Mouse (Mus musculus) CH12.LX (cell line): Measurements from ENCODE around the gene Gstm5. TPM values are rescaled to one million over a fixed set of nuclear protein-coding genes. Genes with fewer than 3 reads are reported as not detected.

Experiments
- DNase-seq: peaks from one replicate; pipeline ENCODE4 v3.0.0-alpha.2; 2013; ENCODE audit errors: extremely low read depth
- H3K27ac ChIP-seq: 2 replicates; pipeline ENCODE4 v1.5.1; 2012; ENCODE audit warnings: low read depth, mild to moderate bottlenecking, control low read depth, moderate library complexity; ENCODE audit not compliant: insufficient read depth
- H3K27me3 ChIP-seq: replicated peaks from 2 replicates; pipeline ENCODE3; 2012; ENCODE audit warnings: inconsistent platforms
- H3K36me3 ChIP-seq, 2 experiments: replicated peaks in 1 of 2; 2 replicates each; pipeline versions ENCODE3 to v1.6.1; 2012; ENCODE audit warnings: inconsistent platforms in 1 of 2, low read length in 1 of 2, mild to moderate bottlenecking in 1 of 2, mixed read lengths in 1 of 2, moderate library complexity in 1 of 2; ENCODE audit not compliant: control insufficient read depth in 1 of 2, insufficient read depth in 1 of 2
- H3K4me1 ChIP-seq, 2 experiments: 2 replicates each; pipeline ENCODE4 v1.6.1; 2012; ENCODE audit warnings: inconsistent platforms in 1 of 2, moderate library complexity in 1 of 2; ENCODE audit not compliant: insufficient read depth in 2 of 2, control insufficient read depth in 1 of 2
- H3K4me2 ChIP-seq: 2 replicates; pipeline ENCODE4 v1.6.1; 2012; ENCODE audit warnings: low read depth, mild to moderate bottlenecking, control low read depth; ENCODE audit not compliant: poor library complexity, insufficient read depth, severe bottlenecking
- H3K4me3 ChIP-seq, 3 experiments: fragments of 150-350 bp in 1 of 3; sonication (generic) in 1 of 3; replicated peaks in 1 of 3; 2 replicates each; pipeline versions ENCODE3 to v1.5.1; 2011 to 2012; ENCODE audit warnings: low read depth in 2 of 3, low read length in 2 of 3, mild to moderate bottlenecking in 2 of 3, moderate library complexity in 2 of 3, control low read depth in 1 of 3, improper control_type of control experiment in 1 of 3, inconsistent platforms in 1 of 3, mixed read lengths in 1 of 3; ENCODE audit not compliant: poor library complexity in 1 of 3
- H3K79me2 ChIP-seq: replicated peaks from 2 replicates; pipeline ENCODE4 v1.6.1; 2012; ENCODE audit warnings: mild to moderate bottlenecking, moderate library complexity; ENCODE audit not compliant: control insufficient read depth, poor library complexity, insufficient read depth, severe bottlenecking; ENCODE audit errors: extremely low read depth
- H3K9ac ChIP-seq: 2 replicates; pipeline ENCODE4 v1.6.1; 2012; ENCODE audit warnings: low read depth, mild to moderate bottlenecking, control low read depth, moderate library complexity; ENCODE audit not compliant: insufficient read depth
- H3K9me3 ChIP-seq: replicated peaks from 2 replicates; pipeline ENCODE3; 2012; ENCODE audit warnings: low read length, inconsistent platforms, mixed read lengths
- BHLHE40 ChIP-seq: IDR thresholded peaks from 2 replicates; pipeline ENCODE4 v1.6.1; 2011; ENCODE audit warnings: mild to moderate bottlenecking, low read depth, low read length, improper control_type of control experiment
- CTCF ChIP-seq, 2 experiments: IDR thresholded peaks in 1 of 2; conservative IDR thresholded peaks in 1 of 2; 2 replicates each; pipeline ENCODE4 v1.5.1; 2011 to 2012; ENCODE audit warnings: low read depth in 2 of 2, low read length in 2 of 2, improper control_type of control experiment in 1 of 2, inconsistent platforms in 1 of 2, mild to moderate bottlenecking in 1 of 2, moderate library complexity in 1 of 2
- ELF1 ChIP-seq: IDR thresholded peaks from 2 replicates; pipeline ENCODE4 v1.6.1; 2014; ENCODE audit warnings: low read depth, mild to moderate bottlenecking, inconsistent platforms, low read length, improper control_type of control experiment
- EP300 ChIP-seq: IDR thresholded peaks from 2 replicates; pipeline ENCODE4 v1.6.1; 2011; ENCODE audit warnings: low read length, improper control_type of control experiment
- ETS1 ChIP-seq: conservative IDR thresholded peaks from 2 replicates; pipeline ENCODE4 v1.6.1; 2012; ENCODE audit warnings: low read depth, mild to moderate bottlenecking, inconsistent platforms, low read length, improper control_type of control experiment, moderate library complexity
- GABPA ChIP-seq: IDR thresholded peaks from 2 replicates; pipeline ENCODE4 v1.6.1; 2012; ENCODE audit warnings: low read depth, low read length, improper control_type of control experiment, inconsistent platforms; ENCODE audit not compliant: insufficient replicate concordance
- IRF4 ChIP-seq: IDR thresholded peaks from 2 replicates; pipeline ENCODE4 v1.6.1; 2014; ENCODE audit warnings: low read depth, mild to moderate bottlenecking, inconsistent platforms, low read length, improper control_type of control experiment
- MAX ChIP-seq: IDR thresholded peaks from 2 replicates; pipeline ENCODE4 v1.6.1; 2011; ENCODE audit warnings: low read length, improper control_type of control experiment
- MAZ ChIP-seq: IDR thresholded peaks from 2 replicates; pipeline ENCODE4 v1.6.1; 2012; ENCODE audit warnings: low read depth, mild to moderate bottlenecking, inconsistent platforms, low read length, improper control_type of control experiment, moderate library complexity
- MEF2A ChIP-seq: IDR thresholded peaks from 2 replicates; pipeline ENCODE4 v1.6.1; 2014; ENCODE audit warnings: low read depth, mild to moderate bottlenecking, inconsistent platforms, low read length, improper control_type of control experiment, borderline replicate concordance
- MYC ChIP-seq: IDR thresholded peaks from 2 replicates; pipeline ENCODE4 v1.6.1; 2011; ENCODE audit warnings: low read depth, mild to moderate bottlenecking, improper control_type of control experiment, low read length
- NELFE ChIP-seq: IDR thresholded peaks from 2 replicates; pipeline ENCODE4 v1.6.1; 2011; ENCODE audit warnings: low read depth, low read length, improper control_type of control experiment
- PAX5 ChIP-seq: IDR thresholded peaks from 2 replicates; pipeline ENCODE4 v1.6.1; 2012; ENCODE audit warnings: low read length, inconsistent platforms, mixed read lengths
- POLR2AphosphoS2 ChIP-seq: IDR thresholded peaks from 2 replicates; pipeline ENCODE4 v1.6.1; 2011; ENCODE audit warnings: low read depth, low read length, improper control_type of control experiment
- RCOR1 ChIP-seq: conservative IDR thresholded peaks from 2 replicates; pipeline ENCODE4 v1.6.1; 2012; ENCODE audit warnings: low read depth, mild to moderate bottlenecking, inconsistent platforms, low read length, improper control_type of control experiment
- SIN3A ChIP-seq: IDR thresholded peaks from 2 replicates; pipeline ENCODE4 v1.6.1; 2012; ENCODE audit warnings: low read length, improper control_type of control experiment, inconsistent platforms
- SMC3 ChIP-seq: IDR thresholded peaks from 2 replicates; pipeline ENCODE4 v1.6.1; 2011; ENCODE audit warnings: low read depth, low read length, improper control_type of control experiment
- UBTF ChIP-seq: IDR thresholded peaks from 2 replicates; pipeline ENCODE4 v1.6.1; 2012; ENCODE audit warnings: low read depth, mild to moderate bottlenecking, inconsistent platforms, low read length, improper control_type of control experiment, moderate library complexity
- USF1 ChIP-seq: IDR thresholded peaks from 2 replicates; pipeline ENCODE4 v1.6.1; 2014; ENCODE audit warnings: low read depth, mild to moderate bottlenecking, inconsistent platforms, low read length, improper control_type of control experiment
- ZC3H11A ChIP-seq: IDR thresholded peaks from 2 replicates; pipeline ENCODE4 v1.6.1; 2012; ENCODE audit warnings: low read depth, mild to moderate bottlenecking, inconsistent platforms, low read length, improper control_type of control experiment
- ZKSCAN1 ChIP-seq: IDR thresholded peaks from 2 replicates; pipeline ENCODE4 v1.6.1; 2012; ENCODE audit warnings: low read depth, inconsistent platforms, low read length, improper control_type of control experiment, borderline replicate concordance
- ZMIZ1 ChIP-seq: IDR thresholded peaks from 2 replicates; pipeline ENCODE4 v1.6.1; 2012; ENCODE audit warnings: low read depth, mild to moderate bottlenecking, inconsistent platforms, low read length, improper control_type of control experiment
- ZNF384 ChIP-seq: IDR thresholded peaks from 2 replicates; pipeline ENCODE4 v1.6.1; 2012; ENCODE audit warnings: low read depth, low read length, improper control_type of control experiment, inconsistent platforms
- dilution Hi-C: fragments of 300-500 bp; cut with MboI; formaldehyde crosslinking; loops from 2 replicates; pipeline ENCODE4 v1.14.3; 2020; ENCODE audit warnings: low sequenced_read_pairs; ENCODE audit not compliant: extremely low pct_unique_long_range_greater_than_20kb, extremely low pct_ligation_motif_present
- in situ Hi-C: fragments of 300-500 bp; cut with MboI; formaldehyde crosslinking; loops from 3 replicates; pipeline ENCODE4 v1.14.3; 2019; ENCODE audit warnings: low sequenced_read_pairs, low pct_ligation_motif_present, low pct_unique_long_range_greater_than_20kb, mixed read lengths
- polyA plus RNA-seq: library from polyadenylated mRNA; unstranded; fragments of >175 nt; gene quantifications from 2 replicates; pipeline ENCODE4 v1.2.1, GENCODE M21; 2012; ENCODE audit warnings: low read depth; ENCODE audit not compliant: insufficient read length
- total RNA-seq, 2 experiments: library from RNA; depleted of rRNA; stranded (reverse); fragments of 300-350 nt in 1 of 2; fragments of >200 nt in 1 of 2; gene quantifications; 2 replicates each; pipeline ENCODE4 v1.2.3; 2012 to 2014

Gene Gstm5
- total and polyA plus RNA-seq, 3 experiments: 2.2 to 4.9 (median 4.2) TPM

DNA sequence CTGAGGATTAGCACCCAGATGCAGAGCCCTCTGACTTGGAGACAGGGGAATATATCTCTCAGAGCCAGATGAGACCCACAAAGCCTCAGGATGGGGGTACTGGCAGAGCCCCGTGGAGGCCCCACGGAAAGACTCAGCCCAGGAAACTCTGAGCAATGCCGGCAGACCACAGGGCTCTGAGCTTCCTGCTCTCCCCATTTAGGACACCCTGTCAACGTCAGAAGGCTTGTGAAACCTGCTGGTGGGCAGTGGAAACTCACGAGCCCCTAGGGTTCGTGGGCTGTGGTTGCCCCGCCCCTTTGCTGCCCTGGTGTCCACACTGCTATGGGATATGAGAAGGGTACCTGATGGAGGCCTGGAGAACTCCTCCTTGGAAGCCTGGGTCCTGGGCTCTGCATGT is 42.8 kb upstream of the Gstm5 start:
- dilution Hi-C loops: no loop called here
- Histone ChIP-seq H3K27ac (no peak overlapping the region), H3K9me3 (no peaks in the 10 kb centered on the region), H3K4me1 (peaks cover 27 to 55% of the 10 kb centered on the region in 2 experiments), H3K4me3 (no peak overlapping the region), H3K36me3 (no peaks in the 10 kb centered on the region), H3K27me3 (no peaks in the 10 kb centered on the region), H3K9ac (no peak overlapping the region), H3K79me2 (no peaks in the 10 kb centered on the region), H3K4me2 (no peak overlapping the region)
- DNase-seq: no peak
- TF ChIP-seq ETS1: peak; percentile 62; the same call in 1 of the 2 replicates
- 0 out of 2 replicates have a peak, but pooled peaks have one; percentile 15 for TF ChIP-seq IRF4
- TF ChIP-seq EP300: peak; percentile 60
- no peak for TF ChIP-seq POLR2AphosphoS2
- TF ChIP-seq MEF2A: 0 out of 2 replicates have a peak, but pooled peaks have one; percentile 24
- no peak for TF ChIP-seq MYC
- TF ChIP-seq BHLHE40: peak; percentile 24; the same call in 1 of the 2 replicates
- in situ Hi-C loops: no loop called here

DNA sequence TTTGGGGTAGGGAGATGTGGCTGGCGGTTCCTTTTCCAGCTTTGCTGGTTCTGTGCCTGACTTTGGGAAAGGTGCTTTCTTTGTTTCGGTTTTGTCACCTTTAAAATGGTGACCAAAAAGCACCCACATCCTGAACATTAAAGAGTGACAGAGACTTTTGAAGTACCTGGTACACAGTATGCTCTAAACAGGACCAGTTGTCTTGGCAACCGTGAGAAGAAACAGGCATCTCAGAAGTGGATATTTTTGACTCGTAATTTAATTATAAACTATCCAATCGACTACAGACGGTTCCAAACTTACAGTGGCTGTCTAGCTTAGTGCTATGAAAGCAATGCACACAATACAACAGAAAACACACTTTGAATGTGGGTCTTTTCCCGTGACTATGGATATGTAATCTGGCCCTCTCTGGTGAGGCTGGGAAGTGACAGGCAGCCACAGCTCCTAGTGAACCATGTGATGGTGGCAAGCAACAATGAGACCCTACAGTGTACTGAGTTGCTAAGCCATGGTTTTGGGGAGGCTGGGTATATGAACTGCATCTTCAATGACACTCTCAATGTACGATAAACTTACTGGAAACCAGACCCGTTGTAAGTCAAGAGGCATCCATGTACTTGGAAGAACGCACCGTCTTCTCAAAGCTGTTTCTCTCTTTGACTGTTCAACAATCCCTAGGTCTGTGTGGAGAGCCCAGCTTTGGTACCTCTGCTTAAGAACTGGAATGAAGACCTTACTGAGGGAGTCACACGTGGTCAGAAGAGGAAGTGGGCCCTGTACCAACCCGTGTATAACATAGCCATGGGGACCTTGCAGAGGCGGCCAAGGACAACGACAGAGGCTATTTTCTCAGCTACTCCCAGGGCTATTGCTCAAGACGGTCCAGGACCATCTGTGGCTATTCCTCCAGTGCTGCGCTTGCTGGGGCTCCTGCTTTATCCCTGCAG is 42.1 kb upstream of the Gstm5 start:
- in situ Hi-C loops (no loop called here), dilution Hi-C loops (no loop called here)
- H3K4me1 ChIP-seq: peaks cover 27 to 57% of the 10 kb centered on the region in 2 experiments
- no peak overlapping the region for H3K27ac ChIP-seq
- H3K4me2 ChIP-seq: no peak overlapping the region
- no peaks in the 10 kb centered on the region for H3K79me2 ChIP-seq
- no peaks in the 10 kb centered on the region for H3K9me3 ChIP-seq
- H3K9ac ChIP-seq: no peak overlapping the region
- H3K36me3 ChIP-seq: no peaks in the 10 kb centered on the region
- peak; percentile 86 for TF ChIP-seq MAX
- TF ChIP-seq BHLHE40: peak; percentile 32; the same call in 1 of the 2 replicates
- no peak for TF ChIP-seq SIN3A
- TF ChIP-seq MYC: peak; percentile 81
- TF ChIP-seq, all 38 proteins: peak for 3
- H3K4me3 ChIP-seq: no peak overlapping the region
- no peak for DNase-seq
- H3K27me3 ChIP-seq: no peaks in the 10 kb centered on the region

DNA sequence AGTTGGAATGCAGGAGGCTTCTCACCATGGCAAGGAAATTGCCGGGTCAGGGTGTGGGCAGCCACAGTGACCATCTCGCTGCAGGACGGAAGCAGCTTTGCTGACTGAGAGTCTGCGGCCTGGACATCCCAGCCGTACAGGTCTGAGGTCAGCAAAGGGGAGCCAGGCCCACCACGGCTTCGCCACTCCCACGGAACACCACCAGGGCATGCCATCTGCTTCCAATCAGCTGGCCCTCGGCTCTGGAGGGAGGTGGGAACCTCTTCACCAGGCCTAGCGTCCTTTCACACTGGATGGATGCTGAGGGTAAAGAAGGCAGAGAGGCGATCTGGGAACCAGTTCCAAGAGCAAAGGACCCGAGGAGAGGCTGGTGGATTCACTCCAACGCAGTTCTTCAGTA is 40.3 kb upstream of the Gstm5 start:
- H3K79me2 ChIP-seq: no peaks in the 10 kb centered on the region
- H3K27ac ChIP-seq: no peak overlapping the region
- no peak overlapping the region for H3K4me3 ChIP-seq
- H3K4me1 ChIP-seq: peaks cover 15 to 46% of the 10 kb centered on the region in 2 experiments
- in situ Hi-C loops: no loop called here
- H3K9me3 ChIP-seq: no peaks in the 10 kb centered on the region
- TF ChIP-seq ETS1 (no peak), ZKSCAN1 (no peak), NELFE (no peak), PAX5 (no peak), USF1 (no peak), BHLHE40 (no peak), ZMIZ1 (no peak), ZNF384 (no peak), UBTF (no peak), RCOR1 (no peak), ELF1 (no peak), MYC (no peak), SMC3 (no peak), CTCF (conservative IDR thresholded peaks at IDR 0.05 in 1 of 2, IDR thresholded peaks at IDR 0.05 in 1 of 2; ENCODE audit: low read depth in 2 of 2, low read length in 2 of 2) (no peak), EP300 (no peak), MAZ (no peak), ZC3H11A (no peak), GABPA (no peak)
- no peaks in the 10 kb centered on the region for H3K36me3 ChIP-seq
- DNase-seq: no peak
- H3K4me2 ChIP-seq: no peak overlapping the region
- H3K9ac ChIP-seq: no peak overlapping the region
- H3K27me3 ChIP-seq: no peaks in the 10 kb centered on the region
- dilution Hi-C loops: no loop called here
